Mouse (Mus musculus) layer of hippocampus, adult 8-10 months (tissue): ENCODE results near the gene Gm20834. TPM values are rescaled to one million over a fixed set of nuclear protein-coding genes. Genes with fewer than 3 reads are reported as not detected.
"Not testable (repeated sequence)": the region's sequence is repeated elsewhere in the genome, so short reads cannot be mapped to it uniquely, and the experiment has no call there.

Experiments used
- DNase-seq, 2 experiments: peaks; one replicate each; pipeline ENCODE4 v3.0.0; 2022; ENCODE audit warnings: low spot score in 2 of 2
- total RNA-seq, 4 experiments: library from RNA; stranded (reverse); gene quantifications; 2 replicates each; pipeline ENCODE4 v1.2.4; 2022

Gm20834 gene
- not detected for total RNA-seq

DNA sequence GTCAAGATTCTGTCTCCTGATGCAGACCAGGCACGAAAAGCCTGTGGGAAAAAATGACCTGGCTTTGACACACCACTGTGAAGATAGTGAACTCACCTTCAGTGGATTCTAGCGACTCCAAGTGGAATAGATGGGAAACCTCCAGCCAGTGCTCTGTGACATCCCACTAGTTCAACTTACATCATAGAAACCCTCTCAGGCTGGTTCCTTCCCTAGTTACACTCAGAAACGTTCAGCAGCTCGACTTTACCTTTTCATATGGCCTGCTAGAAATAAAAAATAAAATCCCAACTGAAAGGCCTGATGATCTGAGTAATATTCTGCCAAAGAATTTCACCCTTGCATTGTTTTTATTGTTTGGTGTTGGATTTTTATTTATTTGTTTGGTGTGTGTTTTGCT is at the start of gene Gm20834:
Gene Gm20834, minus strand, starts transcription at position 101 of the 400 bp plus-strand sequence.
- not testable (repeated sequence) for DNase-seq

Other genes with a start within 250 kb of the Gm20834 start
- not detected for gene Gm21310, start 177.4 kb downstream of the Gm20834 start, total RNA-seq
- gene Gm28510, start 88.1 kb upstream of the Gm20834 start, total RNA-seq: not detected
- gene Gm20737, start 211.5 kb upstream of the Gm20834 start, total RNA-seq: not detected
- not detected for gene Gm21775, start 228.9 kb upstream of the Gm20834 start, total RNA-seq